Mouse (Mus musculus) neural tube, embryonic 13.5 days (tissue): ENCODE measurements around the gene Tnfrsf13c. TPM values are rescaled to one million over a fixed set of nuclear protein-coding genes. Genes with fewer than 3 reads are reported as not detected.

Experiments used
- ATAC-seq: fragments of 200-750 bp; cut with Nextera tagmentation; 2 replicates; pipeline ENCODE4 v1.8.0; 2017; ENCODE audit warnings: low read depth, mild to moderate bottlenecking, moderate TSS enrichment, moderate library complexity
- H3K27ac ChIP-seq: fragments of 300-500 bp; sonication (generic); replicated peaks from 2 replicates; pipeline ENCODE4 v1.5.1; 2015; ENCODE audit warnings: moderate library complexity, mild to moderate bottlenecking, inconsistent platforms
- H3K27me3 ChIP-seq: fragments of 300-500 bp; sonication (generic); 2 replicates; pipeline ENCODE4 v1.6.1; 2015; ENCODE audit warnings: mild to moderate bottlenecking, inconsistent platforms
- H3K36me3 ChIP-seq: fragments of 300-500 bp; sonication (generic); 2 replicates; pipeline ENCODE4 v1.6.1; 2015; ENCODE audit warnings: mild to moderate bottlenecking, inconsistent platforms
- H3K4me1 ChIP-seq: fragments of 300-500 bp; sonication (generic); replicated peaks from 2 replicates; pipeline ENCODE4 v1.6.1; 2015; ENCODE audit warnings: inconsistent platforms
- H3K4me2 ChIP-seq: fragments of 300-500 bp; sonication (generic); 2 replicates; pipeline ENCODE4 v1.6.1; 2015; ENCODE audit warnings: inconsistent platforms, mild to moderate bottlenecking, moderate library complexity
- H3K4me3 ChIP-seq: fragments of 300-500 bp; sonication (generic); 2 replicates; pipeline ENCODE4 v1.5.1; 2015; ENCODE audit warnings: mild to moderate bottlenecking, inconsistent platforms
- H3K9ac ChIP-seq: fragments of 300-500 bp; sonication (generic); 2 replicates; pipeline ENCODE4 v1.6.1; 2015; ENCODE audit warnings: moderate library complexity, mild to moderate bottlenecking, inconsistent platforms
- H3K9me3 ChIP-seq: fragments of 300-500 bp; sonication (generic); 2 replicates; pipeline ENCODE4 v1.6.1; 2016; ENCODE audit warnings: inconsistent platforms
- WGBS: fragments of 180-500 bp; shearing (Covaris S2); methylation state at CpG from one replicate; pipeline ENCODE4 v1.1.7; 2015; 5-methylcytosine and 5-hydroxymethylcytosine counted together
- polyA plus RNA-seq: library from polyadenylated mRNA; unstranded; fragments of >200 nt; fragmentation: Nextera tagmentation; extraction: Ambion mirVana; gene quantifications from 2 replicates; pipeline ENCODE4 v1.2.1, GENCODE M21; 2015

Tnfrsf13c gene
- polyA plus RNA-seq, 1 experiment from 2014 or later = 0.13 TPM

GRCm38 (mm10) chr15:82203090-82203489, 21.1 kb downstream of the Tnfrsf13c start:
- Histone ChIP-seq H3K4me1 (peaks cover 25% of the 10 kb centered on the region), H3K36me3 (peaks cover 86% of the 10 kb centered on the region), H3K9ac (no peak overlapping the region), H3K27ac (no peak overlapping the region), H3K27me3 (peaks cover 42% of the 10 kb centered on the region), H3K4me2 (no peak overlapping the region), H3K4me3 (no peak overlapping the region), H3K9me3 (no peaks in the 10 kb centered on the region)
- ATAC-seq = no peak
- WGBS = 93% methylated on average over 10 of the region's 10 CpGs

GRCm38 (mm10) chr15:82202086-82202485, 22.1 kb downstream of the Tnfrsf13c start:
- Histone ChIP-seq H3K4me2 (no peak overlapping the region), H3K27me3 (peaks cover 32% of the 10 kb centered on the region), H3K4me1 (peaks cover 15% of the 10 kb centered on the region), H3K9me3 (no peaks in the 10 kb centered on the region), H3K4me3 (no peak overlapping the region), H3K27ac (no peak overlapping the region), H3K36me3 (peaks cover 96% of the 10 kb centered on the region), H3K9ac (no peak overlapping the region)
- WGBS = 88% methylated on average over 6 of the region's 6 CpGs
- no peak for ATAC-seq

- no peak overlapping the region for H3K9ac ChIP-seq
- H3K4me1 ChIP-seq = no peaks in the 10 kb centered on the region; the same call in 1 of the 2 replicates
- no peak overlapping the region for H3K4me3 ChIP-seq
- H3K27me3 ChIP-seq = peaks cover 7% of the 10 kb centered on the region; the same call in 1 of the 2 replicates
- H3K9me3 ChIP-seq = no peaks in the 10 kb centered on the region
- no peak for ATAC-seq
- no peak overlapping the region for H3K27ac ChIP-seq
- H3K36me3 ChIP-seq = peaks cover 99% of the 10 kb centered on the region
- WGBS = 93% methylated on average over 12 of the region's 12 CpGs
- H3K4me2 ChIP-seq = no peak overlapping the region
These were observed 24.6 kb downstream of the Tnfrsf13c start for GRCm38 (mm10) chr15:82199546-82199945.

- H3K4me2 ChIP-seq = no peak overlapping the region
- ATAC-seq = no peak
- H3K27me3 ChIP-seq = 0 out of 2 replicates have a peak, but pooled peaks cover 2% of the 10 kb centered on the region
- 90% methylated on average over 7 of the region's 7 CpGs for WGBS
- H3K4me3 ChIP-seq = no peak overlapping the region
- H3K9ac ChIP-seq = no peak overlapping the region
- no peaks in the 10 kb centered on the region for H3K9me3 ChIP-seq
- H3K4me1 ChIP-seq = no peaks in the 10 kb centered on the region
- peaks cover 99% of the 10 kb centered on the region for H3K36me3 ChIP-seq
- no peak overlapping the region for H3K27ac ChIP-seq
These were observed 25.8 kb downstream of the Tnfrsf13c start for GRCm38 (mm10) chr15:82198342-82198741.

GRCm38 (mm10) chr15:82197937-82198336, 26.2 kb downstream of the Tnfrsf13c start:
- Histone ChIP-seq H3K4me3 (no peak overlapping the region), H3K4me2 (no peak overlapping the region), H3K36me3 (peaks cover 99% of the 10 kb centered on the region), H3K27ac (no peak overlapping the region), H3K4me1 (no peaks in the 10 kb centered on the region), H3K9ac (no peak overlapping the region), H3K27me3 (0 out of 2 replicates have a peak, but pooled peaks cover under 1% of the 10 kb centered on the region), H3K9me3 (no peaks in the 10 kb centered on the region)
- WGBS = 86% methylated on average over 11 of the region's 11 CpGs
- ATAC-seq = no peak

GRCm38 (mm10) chr15:82197246-82197750, 26.9 kb downstream of the Tnfrsf13c start:
- Histone ChIP-seq H3K27me3 (no peaks in the 10 kb centered on the region), H3K4me1 (no peaks in the 10 kb centered on the region), H3K9ac (no peak overlapping the region), H3K9me3 (no peaks in the 10 kb centered on the region), H3K36me3 (peaks cover 99% of the 10 kb centered on the region), H3K27ac (no peak overlapping the region), H3K4me2 (no peak overlapping the region), H3K4me3 (no peak overlapping the region)
- WGBS = 95% methylated on average over 10 of the region's 10 CpGs
- no peak for ATAC-seq

GRCm38 (mm10) chr15:82196300-82196699, 27.9 kb downstream of the Tnfrsf13c start:
- Histone ChIP-seq H3K36me3 (peaks cover 99% of the 10 kb centered on the region), H3K4me1 (no peaks in the 10 kb centered on the region), H3K4me2 (no peak overlapping the region), H3K27ac (no peak overlapping the region), H3K4me3 (no peak overlapping the region), H3K9ac (no peak overlapping the region), H3K27me3 (no peaks in the 10 kb centered on the region), H3K9me3 (no peaks in the 10 kb centered on the region)
- ATAC-seq = no peak
- 84% methylated on average over 12 of the region's 12 CpGs for WGBS

GRCm38 (mm10) chr15:82192617-82193016, 31.6 kb downstream of the Tnfrsf13c start:
- H3K27ac ChIP-seq = no peak overlapping the region
- 79% methylated on average over 8 of the region's 8 CpGs for WGBS
- no peak overlapping the region for H3K4me3 ChIP-seq
- H3K9me3 ChIP-seq = no peaks in the 10 kb centered on the region
- H3K9ac ChIP-seq = no peak overlapping the region
- no peaks in the 10 kb centered on the region for H3K27me3 ChIP-seq
- no peaks in the 10 kb centered on the region for H3K4me1 ChIP-seq
- peaks cover 96% of the 10 kb centered on the region for H3K36me3 ChIP-seq
- no peak for ATAC-seq
- no peak overlapping the region for H3K4me2 ChIP-seq

- Histone ChIP-seq H3K36me3 (peaks cover 96% of the 10 kb centered on the region), H3K27ac (no peak overlapping the region), H3K4me2 (no peak overlapping the region), H3K4me1 (no peaks in the 10 kb centered on the region), H3K9ac (no peak overlapping the region), H3K27me3 (no peaks in the 10 kb centered on the region), H3K4me3 (no peak overlapping the region), H3K9me3 (no peaks in the 10 kb centered on the region)
- no peak for ATAC-seq
- whole genome bisulfite sequencing = 90% methylated on average over 10 of the region's 10 CpGs
These were observed 35.5 kb downstream of the Tnfrsf13c start for GRCm38 (mm10) chr15:82188481-82189240.

- Histone ChIP-seq H3K4me1 (no peaks in the 10 kb centered on the region), H3K27me3 (no peaks in the 10 kb centered on the region), H3K27ac (no peak overlapping the region), H3K4me2 (no peak overlapping the region), H3K4me3 (no peak overlapping the region), H3K9me3 (no peaks in the 10 kb centered on the region), H3K9ac (no peak overlapping the region), H3K36me3 (peaks cover 96% of the 10 kb centered on the region)
- WGBS = 96% methylated on average over 1 of the region's 1 CpGs
- ATAC-seq = no peak
These were observed 36.2 kb downstream of the Tnfrsf13c start for GRCm38 (mm10) chr15:82187924-82188323.

GRCm38 (mm10) chr15:82187401-82187800, 36.8 kb downstream of the Tnfrsf13c start:
- H3K36me3 ChIP-seq = peaks cover 96% of the 10 kb centered on the region

GRCm38 (mm10) chr15:82186931-82187330, 37.2 kb downstream of the Tnfrsf13c start:
- Histone ChIP-seq H3K27me3 (no peaks in the 10 kb centered on the region), H3K4me3 (no peak overlapping the region), H3K27ac (no peak overlapping the region), H3K4me1 (no peaks in the 10 kb centered on the region), H3K4me2 (no peak overlapping the region), H3K9me3 (no peaks in the 10 kb centered on the region; the same call in 1 of the 2 replicates), H3K9ac (no peak overlapping the region), H3K36me3 (peaks cover 96% of the 10 kb centered on the region)
- 93% methylated on average over 5 of the region's 5 CpGs for WGBS
- no peak for ATAC-seq

More at GRCm38 (mm10) chr15:82187401-82187800, 36.8 kb downstream of the Tnfrsf13c start:
- Histone ChIP-seq H3K4me1 (no peaks in the 10 kb centered on the region), H3K4me2 (no peak overlapping the region), H3K9ac (no peak overlapping the region), H3K27me3 (no peaks in the 10 kb centered on the region), H3K27ac (no peak overlapping the region), H3K4me3 (no peak overlapping the region), H3K9me3 (no peaks in the 10 kb centered on the region; the same call in 1 of the 2 replicates)
- ATAC-seq = no peak
- 87% methylated on average over 4 of the region's 4 CpGs for WGBS
